Mouse (Mus musculus): ENCODE data around the gene Zfp131. TPM values are rescaled to one million over a fixed set of nuclear protein-coding genes. Genes with fewer than 3 reads are reported as not detected.

Zfp131 gene
- polyA plus RNA-seq, 1 experiment from 2014 or later: 32.2 TPM

Other genes starting within 250 kb of the Zfp131 start
- gene Ccl28, start 167.1 kb downstream of the Zfp131 start, polyA plus RNA-seq (2015; fragmentation: Nextera tagmentation; extraction: Ambion mirVana): 0.18 and 0.62 TPM in 2 replicates
- 514 and 529 TPM in 2 replicates for gene Hmgcs1, start 100.5 kb downstream of the Zfp131 start, polyA plus RNA-seq (2015; fragmentation: Nextera tagmentation; extraction: Ambion mirVana)
- gene Nim1k, start 35.0 kb downstream of the Zfp131 start, polyA plus RNA-seq (2015; fragmentation: Nextera tagmentation; extraction: Ambion mirVana): 5.4 and 5.5 TPM in 2 replicates
- gene AF067063, start 39.3 kb upstream of the Zfp131 start, polyA plus RNA-seq (2015; fragmentation: Nextera tagmentation; extraction: Ambion mirVana): not detected in 2 replicates
- gene D13Ertd608e, start 45.1 kb upstream of the Zfp131 start, polyA plus RNA-seq (2015; fragmentation: Nextera tagmentation; extraction: Ambion mirVana): not detected in 2 replicates
- not detected in 2 replicates for gene Tcstv1, start 103.9 kb upstream of the Zfp131 start, polyA plus RNA-seq (2015; fragmentation: Nextera tagmentation; extraction: Ambion mirVana)
- not detected in 2 replicates for gene Gm21761, start 138.4 kb upstream of the Zfp131 start, polyA plus RNA-seq (2015; fragmentation: Nextera tagmentation; extraction: Ambion mirVana)
- gene B020031M17Rik, start 159.9 kb upstream of the Zfp131 start, polyA plus RNA-seq (2015; fragmentation: Nextera tagmentation; extraction: Ambion mirVana): not detected in 2 replicates
- gene Gm36079, start 236.1 kb upstream of the Zfp131 start, polyA plus RNA-seq (2015; fragmentation: Nextera tagmentation; extraction: Ambion mirVana): not detected in 2 replicates